Mouse (Mus musculus): ENCODE data around the gene Adrm1. TPM values are rescaled to one million over a fixed set of nuclear protein-coding genes. Genes with fewer than 3 reads are reported as not detected.

The Adrm1 gene
- 232 and 554 TPM in 2 replicates for polyA plus RNA-seq (2012; ENCODE audit: low replicate concordance)

GRCm38 (mm10) chr2:180170806-180171521, at the start of gene Adrm1:
Adrm1 (plus strand) TSS chr2:180171485.

Other genes starting within 250 kb of the Adrm1 start
- gene Taf4, start 194.8 kb upstream of the Adrm1 start, polyA plus RNA-seq (2012; ENCODE audit: low replicate concordance): 26.5 and 47.6 TPM in 2 replicates
- 24.4 and 59.4 TPM in 2 replicates for gene Lsm14b, start 146.5 kb upstream of the Adrm1 start, polyA plus RNA-seq (2012; ENCODE audit: low replicate concordance)
- gene Psma7, start 129.1 kb upstream of the Adrm1 start, polyA plus RNA-seq (2012; ENCODE audit: low replicate concordance): 30.8 and 69.6 TPM in 2 replicates
- gene Ss18l1, start 129.0 kb upstream of the Adrm1 start, polyA plus RNA-seq (2012; ENCODE audit: low replicate concordance): 3.4 and 6.6 TPM in 2 replicates
- 15.4 and 21.1 TPM in 2 replicates for gene Mtg2, start 100.9 kb upstream of the Adrm1 start, polyA plus RNA-seq (2012; ENCODE audit: low replicate concordance)
- gene Hrh3, start 67.0 kb upstream of the Adrm1 start, polyA plus RNA-seq (2012; ENCODE audit: low replicate concordance): not detected in 2 replicates
- 9.0 and 31.2 TPM in 2 replicates for gene Osbpl2, start 52.2 kb upstream of the Adrm1 start, polyA plus RNA-seq (2012; ENCODE audit: low replicate concordance)
- 0.27 and 0.86 TPM in 2 replicates for gene Lama5, start 54.4 kb downstream of the Adrm1 start, polyA plus RNA-seq (2012; ENCODE audit: low replicate concordance)
- gene Rps21, start 85.9 kb downstream of the Adrm1 start, polyA plus RNA-seq (2012; ENCODE audit: low replicate concordance): 88.1 and 1,805 TPM in 2 replicates
- gene Cables2, start 102.0 kb downstream of the Adrm1 start, polyA plus RNA-seq (2012; ENCODE audit: low replicate concordance): 40.6 and 154 TPM in 2 replicates
- not detected in 2 replicates for gene Rbbp8nl, start 118.4 kb downstream of the Adrm1 start, polyA plus RNA-seq (2012; ENCODE audit: low replicate concordance)
- gene Gata5, start 163.2 kb downstream of the Adrm1 start, polyA plus RNA-seq (2012; ENCODE audit: low replicate concordance): not detected in 2 replicates